Mouse (Mus musculus) intestine, postnatal 0 days (tissue): Measurements from ENCODE around the gene Rngtt. TPM values are rescaled to one million over a fixed set of nuclear protein-coding genes. Genes with fewer than 3 reads are reported as not detected.

ENCODE experiments used
- ATAC-seq: fragments of 200-750 bp; cut with Nextera tagmentation; 2 replicates; pipeline ENCODE4 v1.8.0; 2017; ENCODE audit warnings: mild to moderate bottlenecking, moderate TSS enrichment, moderate library complexity
- H3K27ac ChIP-seq: fragments of 300-500 bp; sonication (generic); 2 replicates; pipeline ENCODE4 v1.5.1; 2014; ENCODE audit warnings: mild to moderate bottlenecking, low read depth, low read length, moderate library complexity
- H3K27me3 ChIP-seq: fragments of 300-500 bp; sonication (generic); replicated peaks from 2 replicates; pipeline ENCODE4 v1.6.1; 2014; ENCODE audit warnings: low read length, mixed read lengths; ENCODE audit not compliant: control insufficient read depth, insufficient read depth
- H3K36me3 ChIP-seq: fragments of 300-500 bp; sonication (generic); 2 replicates; pipeline ENCODE4 v1.6.1; 2014; ENCODE audit warnings: mild to moderate bottlenecking, moderate library complexity; ENCODE audit not compliant: control insufficient read depth, insufficient read depth
- H3K4me1 ChIP-seq: fragments of 300-500 bp; sonication (generic); replicated peaks from 2 replicates; pipeline ENCODE4 v1.6.1; 2014; ENCODE audit warnings: antibody characterized with exemption, low read length, mixed read lengths; ENCODE audit not compliant: control insufficient read depth, insufficient read depth
- H3K4me2 ChIP-seq: fragments of 300-500 bp; sonication (generic); replicated peaks from 2 replicates; pipeline ENCODE4 v1.6.1; 2014; ENCODE audit warnings: low read depth, mild to moderate bottlenecking, moderate library complexity
- H3K4me3 ChIP-seq: fragments of 300-500 bp; sonication (generic); 2 replicates; pipeline ENCODE4 v1.5.1; 2014; ENCODE audit warnings: low read depth, low read length
- H3K9ac ChIP-seq: fragments of 300-500 bp; sonication (generic); 2 replicates; pipeline ENCODE4 v1.6.1; 2014; ENCODE audit warnings: mild to moderate bottlenecking, low read depth, low read length
- H3K9me3 ChIP-seq: fragments of 300-500 bp; sonication (generic); 2 replicates; pipeline ENCODE4 v1.6.1; 2016; ENCODE audit warnings: mixed run types; ENCODE audit not compliant: control insufficient read depth
- CTCF ChIP-seq: sonication (generic); IDR thresholded peaks from 2 replicates; pipeline ENCODE4 v1.5.1; 2016; ENCODE audit warnings: low read depth, mild to moderate bottlenecking, control low read depth, antibody characterized with exemption, moderate library complexity
- WGBS: fragments of 180-500 bp; shearing (Covaris S2); extraction: QIAGEN DNeasy Blood & Tissue Kit; methylation state at CpG from one replicate; pipeline ENCODE4 v1.1.7; 2014; 5-methylcytosine and 5-hydroxymethylcytosine counted together
- polyA plus RNA-seq: library from polyadenylated mRNA; unstranded; fragments of >200 nt; fragmentation: Nextera tagmentation; extraction: Ambion mirVana; gene quantifications from 2 replicates; pipeline ENCODE4 v1.2.1, GENCODE M21; 2015

The Rngtt gene
- polyA plus RNA-seq, 1 experiment from 2014 or later = 7.7 TPM

DNA sequence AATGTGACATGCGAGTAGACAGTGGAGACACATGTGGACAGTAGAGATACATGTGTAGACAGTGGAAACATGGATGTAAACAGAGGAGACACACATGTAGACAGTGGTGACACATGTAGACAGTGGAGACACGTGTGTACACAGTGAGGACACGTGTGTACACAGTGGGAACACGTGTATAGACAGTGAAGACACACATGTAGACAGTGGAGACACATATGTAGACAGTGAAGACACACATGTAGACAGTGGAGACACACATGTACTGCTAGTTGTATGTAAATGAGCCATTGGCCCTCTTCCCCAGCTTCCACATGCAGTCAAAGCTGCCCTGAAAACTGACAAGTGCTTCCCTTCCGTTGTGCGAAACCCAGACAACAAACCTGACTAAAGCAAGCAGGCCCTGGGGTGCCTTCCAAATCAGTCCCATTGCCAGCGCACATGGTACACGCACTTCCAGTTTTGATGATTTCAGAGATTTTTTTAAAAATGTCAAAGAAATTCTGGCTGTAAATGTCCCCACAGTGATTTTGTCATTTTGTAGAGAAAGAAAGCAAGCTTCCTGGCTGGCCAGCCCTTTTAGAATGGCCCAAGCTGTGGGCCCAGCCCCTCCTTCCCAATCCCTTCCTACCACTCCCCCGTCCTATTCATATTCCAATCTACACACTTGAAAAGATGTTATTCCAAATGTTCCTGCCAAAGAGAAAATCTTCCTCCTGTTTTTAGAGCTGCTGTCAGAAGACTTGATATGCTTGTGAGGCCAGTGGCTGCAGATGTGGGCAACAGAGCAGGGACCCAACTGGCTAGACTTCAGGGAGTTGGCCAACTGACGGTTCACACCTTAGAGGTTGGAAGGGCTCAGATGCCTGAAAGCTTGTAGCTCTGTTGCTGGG, 204.2 kb downstream of the Rngtt start:
- H3K27ac ChIP-seq = no peak overlapping the region
- H3K4me3 ChIP-seq = no peak overlapping the region
- H3K27me3 ChIP-seq = no peaks in the 10 kb centered on the region
- H3K36me3 ChIP-seq = no peaks in the 10 kb centered on the region
- TF ChIP-seq CTCF = no peak
- no peak overlapping the region for H3K4me2 ChIP-seq
- no peak for ATAC-seq
- 88% methylated on average over 10 of the region's 10 CpGs for WGBS
- no peaks in the 10 kb centered on the region for H3K4me1 ChIP-seq
- no peaks in the 10 kb centered on the region for H3K9me3 ChIP-seq
- H3K9ac ChIP-seq = no peak overlapping the region

DNA sequence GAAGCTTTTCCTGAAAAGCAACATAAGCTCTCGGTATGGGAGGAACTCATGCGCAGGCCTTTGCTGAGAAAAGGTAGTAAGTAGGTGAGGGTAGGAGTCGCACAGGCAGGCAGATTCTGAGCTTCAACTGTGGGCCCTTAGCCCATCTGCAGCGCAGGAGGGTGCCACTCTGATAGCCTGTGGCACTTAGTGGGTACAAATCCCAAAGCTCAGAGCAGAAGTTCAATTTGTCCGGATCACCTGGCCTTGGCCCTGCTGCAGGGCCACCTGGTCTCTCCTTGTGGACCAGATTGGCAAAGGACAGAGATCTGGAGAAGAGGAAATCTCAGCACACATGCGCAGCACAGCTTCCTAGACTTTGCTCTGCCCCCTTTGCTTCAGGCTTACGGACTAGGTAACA, 210.1 kb downstream of the Rngtt start:
- H3K9me3 ChIP-seq = no peaks in the 10 kb centered on the region
- WGBS = 86% methylated on average over 7 of the region's 7 CpGs
- H3K36me3 ChIP-seq = no peaks in the 10 kb centered on the region
- ATAC-seq = no peak
- H3K4me2 ChIP-seq = no peak overlapping the region
- H3K27me3 ChIP-seq = no peaks in the 10 kb centered on the region
- no peak overlapping the region for H3K4me3 ChIP-seq
- H3K4me1 ChIP-seq = no peaks in the 10 kb centered on the region
- H3K27ac ChIP-seq = no peak overlapping the region
- TF ChIP-seq CTCF = no peak
- H3K9ac ChIP-seq = no peak overlapping the region

DNA sequence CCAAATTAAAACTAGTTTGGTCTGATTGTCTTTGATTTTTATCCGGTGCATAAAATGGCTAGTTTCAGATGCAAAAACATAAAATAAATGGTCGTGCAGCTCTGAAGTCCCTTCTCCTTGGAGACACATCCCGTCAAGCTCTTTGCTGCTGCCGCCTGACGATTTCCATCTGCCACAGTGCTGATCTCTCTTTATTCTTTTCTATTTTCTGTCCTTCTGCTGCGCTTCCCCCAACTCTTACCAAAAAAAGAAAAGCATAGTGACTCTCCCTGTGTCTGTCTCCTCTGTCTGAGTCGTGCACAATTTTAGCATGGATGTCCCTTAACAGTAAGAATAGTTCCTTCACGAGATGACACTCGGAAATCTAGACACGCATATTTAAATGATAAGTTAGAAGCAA, 210.8 kb downstream of the Rngtt start:
- H3K27me3 ChIP-seq = no peaks in the 10 kb centered on the region
- no peak for ATAC-seq
- no peak overlapping the region for H3K9ac ChIP-seq
- H3K4me1 ChIP-seq = no peaks in the 10 kb centered on the region
- H3K4me2 ChIP-seq = no peak overlapping the region
- no peak for TF ChIP-seq CTCF
- H3K4me3 ChIP-seq = no peak overlapping the region
- H3K27ac ChIP-seq = no peak overlapping the region
- no peaks in the 10 kb centered on the region for H3K9me3 ChIP-seq
- no peaks in the 10 kb centered on the region for H3K36me3 ChIP-seq
- 78% methylated on average over 10 of the region's 10 CpGs for WGBS

GRCm38 (mm10) chr4:33523774-33524173, 213.7 kb downstream of the Rngtt start:
- Histone ChIP-seq H3K36me3 (no peaks in the 10 kb centered on the region), H3K9ac (no peak overlapping the region), H3K4me3 (no peak overlapping the region), H3K4me2 (no peak overlapping the region), H3K9me3 (no peaks in the 10 kb centered on the region), H3K4me1 (no peaks in the 10 kb centered on the region), H3K27ac (no peak overlapping the region), H3K27me3 (no peaks in the 10 kb centered on the region)
- 88% methylated on average over 3 of the region's 3 CpGs for WGBS
- ATAC-seq = no peak
- no peak for TF ChIP-seq CTCF

GRCm38 (mm10) chr4:33524481-33525141, 214.5 kb downstream of the Rngtt start:
- TF ChIP-seq CTCF = no peak
- WGBS = 92% methylated on average over 10 of the region's 10 CpGs
- H3K27me3 ChIP-seq = no peaks in the 10 kb centered on the region
- no peak overlapping the region for H3K27ac ChIP-seq
- no peaks in the 10 kb centered on the region for H3K36me3 ChIP-seq
- no peaks in the 10 kb centered on the region for H3K9me3 ChIP-seq
- no peak for ATAC-seq
- H3K9ac ChIP-seq = no peak overlapping the region
- no peak overlapping the region for H3K4me2 ChIP-seq
- H3K4me1 ChIP-seq = no peaks in the 10 kb centered on the region
- H3K4me3 ChIP-seq = no peak overlapping the region

- Histone ChIP-seq H3K36me3 (no peaks in the 10 kb centered on the region), H3K4me3 (no peak overlapping the region), H3K9ac (no peak overlapping the region), H3K27ac (no peak overlapping the region), H3K9me3 (no peaks in the 10 kb centered on the region), H3K4me1 (no peaks in the 10 kb centered on the region), H3K4me2 (no peak overlapping the region), H3K27me3 (no peaks in the 10 kb centered on the region)
- ATAC-seq = no peak
- 97% methylated on average over 4 of the region's 4 CpGs for WGBS
- no peak for TF ChIP-seq CTCF
Observed at GRCm38 (mm10) chr4:33525272-33525671, 215.2 kb downstream of the Rngtt start.
